Mouse (Mus musculus): Measurements from ENCODE around the gene Copz2. TPM values are rescaled to one million over a fixed set of nuclear protein-coding genes. Genes with fewer than 3 reads are reported as not detected.

Copz2 gene
- polyA plus RNA-seq, 1 experiment from 2014 or later: 16.3 TPM

- peaks cover 6% of the 10 kb centered on the region for H3K36me3 ChIP-seq (ENCODE audit: control insufficient read depth, insufficient read depth, low read length)
- H3K4me1 ChIP-seq (ENCODE audit: control insufficient read depth, insufficient read depth, low read length): peaks cover 65% of the 10 kb centered on the region
- H3K9ac ChIP-seq (ENCODE audit: low read depth, low read length): peak overlapping the region; percentile 1; the same call in 1 of the 2 replicates
- H3K27ac ChIP-seq (ENCODE audit: low read length): no peak overlapping the region
- peak overlapping the region; percentile 34; the same call in 1 of the 2 replicates for H3K4me2 ChIP-seq (ENCODE audit: low read length)
- no peak for ATAC-seq
- H3K9me3 ChIP-seq (replicated peaks; ENCODE audit: control insufficient read depth, low read length, poor library complexity, severe bottlenecking): no peaks in the 10 kb centered on the region
- 75% methylated on average over 2 of the region's 2 CpGs for WGBS
- no peaks in the 10 kb centered on the region for H3K27me3 ChIP-seq (ENCODE audit: control insufficient read depth, insufficient read depth, low read depth, low read length)
- no peak overlapping the region for H3K4me3 ChIP-seq (ENCODE audit: low read depth, low read length)
Observed at GRCm38 (mm10) chr11:96826481-96826880, 23.2 kb upstream of the Copz2 start.

GRCm38 (mm10) chr11:96827062-96827581 is 22.5 kb upstream of the Copz2 start:
- Histone ChIP-seq H3K36me3 (ENCODE audit: control insufficient read depth, insufficient read depth, low read length) (peaks cover 2% of the 10 kb centered on the region; the same call in 1 of the 2 replicates), H3K4me2 (ENCODE audit: low read length) (peak overlapping the region; percentile 21; the same call in 1 of the 2 replicates), H3K4me1 (ENCODE audit: control insufficient read depth, insufficient read depth, low read length) (peaks cover 65% of the 10 kb centered on the region), H3K9ac (ENCODE audit: low read depth, low read length) (no peak overlapping the region; the same call in none of the 2 replicates), H3K4me3 (ENCODE audit: low read depth, low read length) (no peak overlapping the region), H3K27ac (ENCODE audit: low read length) (no peak overlapping the region), H3K27me3 (ENCODE audit: control insufficient read depth, insufficient read depth, low read depth, low read length) (no peaks in the 10 kb centered on the region), H3K9me3 (replicated peaks; ENCODE audit: control insufficient read depth, low read length, poor library complexity, severe bottlenecking) (no peaks in the 10 kb centered on the region)
- WGBS: 85% methylated on average over 12 of the region's 12 CpGs
- no peak for ATAC-seq

- WGBS: 83% methylated on average over 9 of the region's 9 CpGs
- peaks cover 2% of the 10 kb centered on the region; the same call in 1 of the 2 replicates for H3K36me3 ChIP-seq (ENCODE audit: control insufficient read depth, insufficient read depth, low read length)
- H3K4me3 ChIP-seq (ENCODE audit: low read depth, low read length): no peak overlapping the region
- H3K27ac ChIP-seq (ENCODE audit: low read length): no peak overlapping the region
- H3K4me2 ChIP-seq (ENCODE audit: low read length): peak overlapping the region; percentile 24
- no peaks in the 10 kb centered on the region for H3K27me3 ChIP-seq (ENCODE audit: control insufficient read depth, insufficient read depth, low read depth, low read length)
- no peak overlapping the region for H3K9ac ChIP-seq (ENCODE audit: low read depth, low read length)
- H3K4me1 ChIP-seq (ENCODE audit: control insufficient read depth, insufficient read depth, low read length): peaks cover 60% of the 10 kb centered on the region
- ATAC-seq: no peak
- no peaks in the 10 kb centered on the region for H3K9me3 ChIP-seq (replicated peaks; ENCODE audit: control insufficient read depth, low read length, poor library complexity, severe bottlenecking)
Observed at GRCm38 (mm10) chr11:96827917-96828316, 21.8 kb upstream of the Copz2 start.

- H3K36me3 ChIP-seq (ENCODE audit: control insufficient read depth, insufficient read depth, low read length): peaks cover 2% of the 10 kb centered on the region; the same call in 1 of the 2 replicates
- H3K27me3 ChIP-seq (ENCODE audit: control insufficient read depth, insufficient read depth, low read depth, low read length): no peaks in the 10 kb centered on the region
- peak overlapping the region; percentile 93 for H3K4me3 ChIP-seq (ENCODE audit: low read depth, low read length)
- ATAC-seq: no peak
- WGBS: 16% methylated on average over 10 of the region's 10 CpGs
- H3K27ac ChIP-seq (ENCODE audit: low read length): peak overlapping the region; percentile 94
- H3K9ac ChIP-seq (ENCODE audit: low read depth, low read length): peak overlapping the region; percentile 89
- H3K9me3 ChIP-seq (replicated peaks; ENCODE audit: control insufficient read depth, low read length, poor library complexity, severe bottlenecking): no peaks in the 10 kb centered on the region
- H3K4me2 ChIP-seq (ENCODE audit: low read length): peak overlapping the region; percentile 91
- H3K4me1 ChIP-seq (ENCODE audit: control insufficient read depth, insufficient read depth, low read length): peaks cover 51% of the 10 kb centered on the region
Observed at GRCm38 (mm10) chr11:96828881-96829280, 20.8 kb upstream of the Copz2 start.

GRCm38 (mm10) chr11:96829403-96829812 is 20.3 kb upstream of the Copz2 start:
- Histone ChIP-seq H3K27ac (ENCODE audit: low read length) (peak overlapping the region; percentile 94), H3K9me3 (replicated peaks; ENCODE audit: control insufficient read depth, low read length, poor library complexity, severe bottlenecking) (no peaks in the 10 kb centered on the region), H3K9ac (ENCODE audit: low read depth, low read length) (peak overlapping the region; percentile 89), H3K27me3 (ENCODE audit: control insufficient read depth, insufficient read depth, low read depth, low read length) (no peaks in the 10 kb centered on the region), H3K4me1 (ENCODE audit: control insufficient read depth, insufficient read depth, low read length) (peaks cover 48% of the 10 kb centered on the region), H3K36me3 (ENCODE audit: control insufficient read depth, insufficient read depth, low read length) (peaks cover 2% of the 10 kb centered on the region; the same call in 1 of the 2 replicates), H3K4me2 (ENCODE audit: low read length) (peak overlapping the region; percentile 91), H3K4me3 (ENCODE audit: low read depth, low read length) (peak overlapping the region; percentile 93)
- peak; percentile 32 for ATAC-seq
- under 1% methylated on average over 32 of the region's 33 CpGs for WGBS

- H3K4me1 ChIP-seq (ENCODE audit: control insufficient read depth, insufficient read depth, low read length): peaks cover 43% of the 10 kb centered on the region
- peak within 1 kb of the TSS; percentile 89 for H3K9ac ChIP-seq (ENCODE audit: low read depth, low read length)
- peak; percentile 100 for ATAC-seq
- H3K9me3 ChIP-seq (replicated peaks; ENCODE audit: control insufficient read depth, low read length, poor library complexity, severe bottlenecking): no peaks in the 10 kb centered on the region
- peaks cover 2% of the 10 kb centered on the region; the same call in 1 of the 2 replicates for H3K36me3 ChIP-seq (ENCODE audit: control insufficient read depth, insufficient read depth, low read length)
- H3K4me3 ChIP-seq (ENCODE audit: low read depth, low read length): peak within 1 kb of the TSS; percentile 93
- peak within 1 kb of the TSS; percentile 98 for H3K27ac ChIP-seq (ENCODE audit: low read length)
- WGBS: under 1% methylated on average over 49 of the region's 51 CpGs
- H3K27me3 ChIP-seq (ENCODE audit: control insufficient read depth, insufficient read depth, low read depth, low read length): no peaks in the 10 kb centered on the region
- H3K4me2 ChIP-seq (ENCODE audit: low read length): peak within 1 kb of the TSS; percentile 91
Observed at GRCm38 (mm10) chr11:96829813-96830538, 19.7 kb upstream of the Copz2 start, which contains the start of gene Nfe2l1. Gene Nfe2l1 (minus strand): TSS chr11:96829968.

GRCm38 (mm10) chr11:96830539-96831216 is 19.0 kb upstream of the Copz2 start:
- H3K36me3 ChIP-seq (ENCODE audit: control insufficient read depth, insufficient read depth, low read length): peaks cover 2% of the 10 kb centered on the region; the same call in 1 of the 2 replicates
- H3K9ac ChIP-seq (ENCODE audit: low read depth, low read length): peak overlapping the region; percentile 79
- ATAC-seq: no peak
- no peaks in the 10 kb centered on the region for H3K9me3 ChIP-seq (replicated peaks; ENCODE audit: control insufficient read depth, low read length, poor library complexity, severe bottlenecking)
- peak overlapping the region; percentile 62 for H3K4me2 ChIP-seq (ENCODE audit: low read length)
- peaks cover 36% of the 10 kb centered on the region for H3K4me1 ChIP-seq (ENCODE audit: control insufficient read depth, insufficient read depth, low read length)
- H3K4me3 ChIP-seq (ENCODE audit: low read depth, low read length): peak overlapping the region; percentile 93
- 20% methylated on average over 13 of the region's 13 CpGs for WGBS
- H3K27ac ChIP-seq (ENCODE audit: low read length): peak overlapping the region; percentile 98
- no peaks in the 10 kb centered on the region for H3K27me3 ChIP-seq (ENCODE audit: control insufficient read depth, insufficient read depth, low read depth, low read length)

- no peaks in the 10 kb centered on the region for H3K27me3 ChIP-seq (ENCODE audit: control insufficient read depth, insufficient read depth, low read depth, low read length)
- H3K9ac ChIP-seq (ENCODE audit: low read depth, low read length): no peak overlapping the region
- no peaks in the 10 kb centered on the region for H3K9me3 ChIP-seq (replicated peaks; ENCODE audit: control insufficient read depth, low read length, poor library complexity, severe bottlenecking)
- peaks cover 2% of the 10 kb centered on the region; the same call in 1 of the 2 replicates for H3K36me3 ChIP-seq (ENCODE audit: control insufficient read depth, insufficient read depth, low read length)
- H3K4me2 ChIP-seq (ENCODE audit: low read length): no peak overlapping the region
- no peak for ATAC-seq
- no peak overlapping the region; the same call in 1 of the 2 replicates for H3K27ac ChIP-seq (ENCODE audit: low read length)
- H3K4me3 ChIP-seq (ENCODE audit: low read depth, low read length): no peak overlapping the region
- WGBS: 82% methylated on average over 4 of the region's 4 CpGs
- peaks cover 28% of the 10 kb centered on the region for H3K4me1 ChIP-seq (ENCODE audit: control insufficient read depth, insufficient read depth, low read length)
Observed at GRCm38 (mm10) chr11:96831516-96831915, 18.2 kb upstream of the Copz2 start.
